Mouse (Mus musculus) E14TG2a.4 (cell line): ENCODE measurements around the gene Gabarapl2.
"Not testable (repeated sequence)": the region's sequence is repeated elsewhere in the genome, so short reads cannot be mapped to it uniquely, and the experiment has no call there.

ENCODE experiments used
- H3K27me3 ChIP-seq: 2 replicates; pipeline ENCODE4 v1.6.1; 2014; ENCODE audit warnings: low read length, control low read depth; ENCODE audit not compliant: insufficient read depth
- H3K36me3 ChIP-seq: 2 replicates; pipeline ENCODE4 v1.6.1; 2014; ENCODE audit warnings: low read length, control low read depth; ENCODE audit not compliant: insufficient read depth
- H3K4me1 ChIP-seq: replicated peaks from 2 replicates; pipeline ENCODE4 v1.6.1; 2014; ENCODE audit warnings: low read depth, low read length, control low read depth
- H3K4me3 ChIP-seq: replicated peaks from 2 replicates; pipeline ENCODE4 v1.5.1; 2014; ENCODE audit warnings: mild to moderate bottlenecking, low read length
- H3K9me3 ChIP-seq: 2 replicates; pipeline ENCODE4 v1.6.1; 2014; ENCODE audit warnings: low read length, control low read depth
- CTCF ChIP-seq: conservative IDR thresholded peaks from 2 replicates; pipeline ENCODE4 v1.5.1; 2014; ENCODE audit warnings: low read length
- NANOG ChIP-seq: IDR thresholded peaks from 2 replicates; pipeline ENCODE4 v1.6.1; 2014; ENCODE audit warnings: borderline replicate concordance, low read length, mixed read lengths
- POU5F1 ChIP-seq: IDR thresholded peaks from 2 replicates; pipeline ENCODE4 v1.6.1; 2014; ENCODE audit warnings: low read length, borderline replicate concordance

The Gabarapl2 gene

GRCm38 (mm10) chr8:111932580-111933336 is 7.7 kb upstream of the Gabarapl2 start:
- Histone ChIP-seq H3K4me3 (peak overlapping the region; percentile 94), H3K9me3 (no peaks in the 10 kb centered on the region), H3K27me3 (no peaks in the 10 kb centered on the region), H3K4me1 (peaks cover 81% of the 10 kb centered on the region), H3K36me3 (peaks cover 29% of the 10 kb centered on the region)
- TF ChIP-seq CTCF: no peak
- TF ChIP-seq POU5F1: no peak
- no peak for TF ChIP-seq NANOG

- H3K4me3 ChIP-seq: peak within 1 kb of the TSS; percentile 94
- H3K4me1 ChIP-seq: peaks cover 85% of the 10 kb centered on the region
- no peaks in the 10 kb centered on the region for H3K27me3 ChIP-seq
- H3K36me3 ChIP-seq: peaks cover 27% of the 10 kb centered on the region
- TF ChIP-seq CTCF (no peak), NANOG (no peak), POU5F1 (no peak)
- no peaks in the 10 kb centered on the region for H3K9me3 ChIP-seq
These were observed 7.0 kb upstream of the Gabarapl2 start, which contains the start of gene Tmem231 for GRCm38 (mm10) chr8:111933348-111934076. Tmem231 (minus strand) TSS chr8:111933881.

- Histone ChIP-seq H3K4me1 (peaks cover 88% of the 10 kb centered on the region), H3K9me3 (no peaks in the 10 kb centered on the region), H3K36me3 (peaks cover 22% of the 10 kb centered on the region), H3K4me3 (peak overlapping the region; percentile 94; the same call in 1 of the 2 replicates), H3K27me3 (no peaks in the 10 kb centered on the region)
- TF ChIP-seq POU5F1: no peak
- TF ChIP-seq CTCF: no peak
These were observed 6.3 kb upstream of the Gabarapl2 start for GRCm38 (mm10) chr8:111934201-111934600.

- H3K9me3 ChIP-seq: no peaks in the 10 kb centered on the region
- H3K36me3 ChIP-seq: peaks cover 7% of the 10 kb centered on the region
These were observed 3.3 kb upstream of the Gabarapl2 start for GRCm38 (mm10) chr8:111937184-111937583.

GRCm38 (mm10) chr8:111938076-111938985 is 2.2 kb upstream of the Gabarapl2 start:
- not testable (repeated sequence) for H3K4me3 ChIP-seq, H3K27me3 ChIP-seq, H3K9me3 ChIP-seq
- Histone ChIP-seq H3K4me1 (peaks cover 83% of the 10 kb centered on the region), H3K36me3 (peaks cover 18% of the 10 kb centered on the region)

More at GRCm38 (mm10) chr8:111937184-111937583, 3.3 kb upstream of the Gabarapl2 start:
- TF ChIP-seq CTCF (no peak), NANOG (no peak), POU5F1 (no peak)
- no peak overlapping the region for H3K4me3 ChIP-seq
- H3K4me1 ChIP-seq: peaks cover 83% of the 10 kb centered on the region
- no peaks in the 10 kb centered on the region for H3K27me3 ChIP-seq

- TF ChIP-seq POU5F1: peak; percentile 69; the same call in 1 of the 2 replicates
- TF ChIP-seq NANOG: no peak
- no peak for TF ChIP-seq CTCF
- Histone ChIP-seq H3K4me1 (peaks cover 90% of the 10 kb centered on the region), H3K9me3 (no peaks in the 10 kb centered on the region), H3K27me3 (no peaks in the 10 kb centered on the region), H3K36me3 (peaks cover 31% of the 10 kb centered on the region), H3K4me3 (peak overlapping the region; percentile 100)
These were observed 874 bp upstream of the Gabarapl2 start for GRCm38 (mm10) chr8:111939516-111940142.

GRCm38 (mm10) chr8:111941101-111941454 is 575 bp downstream of the Gabarapl2 start:
- no peaks in the 10 kb centered on the region for H3K27me3 ChIP-seq
- no peak for TF ChIP-seq NANOG
- no peak for TF ChIP-seq POU5F1
- TF ChIP-seq CTCF: no peak
- peak overlapping the region; percentile 100 for H3K4me3 ChIP-seq
- no peaks in the 10 kb centered on the region for H3K9me3 ChIP-seq
- H3K4me1 ChIP-seq: peaks cover 90% of the 10 kb centered on the region
- peaks cover 45% of the 10 kb centered on the region for H3K36me3 ChIP-seq

- peaks cover 70% of the 10 kb centered on the region for H3K36me3 ChIP-seq
- H3K4me1 ChIP-seq: peaks cover 90% of the 10 kb centered on the region
- H3K4me3 ChIP-seq: peak overlapping the region; percentile 52
- TF ChIP-seq POU5F1 (peak; percentile 37; the same call in 1 of the 2 replicates), CTCF (no peak), NANOG (no peak)
- H3K27me3 ChIP-seq: no peaks in the 10 kb centered on the region
- H3K9me3 ChIP-seq: no peaks in the 10 kb centered on the region
These were observed 3.0 kb downstream of the Gabarapl2 start for GRCm38 (mm10) chr8:111943544-111943943.
